Mouse (Mus musculus): ENCODE results near the gene Eno1. TPM values are rescaled to one million over a fixed set of nuclear protein-coding genes. Genes with fewer than 3 reads are reported as not detected.

The Eno1 gene
- total and polyA plus RNA-seq, 3 experiments = 254 to 5,492 (median 737) TPM

GRCm38 (mm10) chr4:150281018-150281761, 44.7 kb downstream of the Eno1 start, which contains the start of gene Rere (continued):
- peak; percentile 85 for TF ChIP-seq POLR2AphosphoS2 (IDR thresholded peaks at IDR 0.05; ENCODE audit: low read length)
- TF ChIP-seq ELF1 (IDR thresholded peaks at IDR 0.05; ENCODE audit: low read depth, low read length) = peak; percentile 53; the same call in 1 of the 2 replicates
- peak; percentile 75 for TF ChIP-seq MXI1 (IDR thresholded peaks at IDR 0.05; ENCODE audit: low read depth, low read length)
- no peak for TF ChIP-seq MAX (IDR thresholded peaks at IDR 0.05; ENCODE audit: low read length)
- peak; percentile 81 for TF ChIP-seq HCFC1 (IDR thresholded peaks at IDR 0.05; ENCODE audit: low read depth, low read length)
- TF ChIP-seq POLR2A (IDR thresholded peaks at IDR 0.05; ENCODE audit: control insufficient read depth in 1 of 2, insufficient read depth in 1 of 2, low read depth in 1 of 2, low read length in 2 of 2, poor library complexity in 1 of 2) = peak; percentile 75 to 88; a peak in 2 of 4 replicates
- TF ChIP-seq ZMIZ1 (IDR thresholded peaks at IDR 0.05; ENCODE audit: low read depth, low read length) = peak; percentile 79
- TF ChIP-seq KAT2A (conservative IDR thresholded peaks at IDR 0.05; ENCODE audit: low read depth, low read length) = no peak; the same call in 1 of the 2 replicates
- TF ChIP-seq NELFE (IDR thresholded peaks at IDR 0.05; ENCODE audit: low read depth, low read length) = peak; percentile 90
- no peak; the same call in none of the 2 replicates for TF ChIP-seq SIN3A (IDR thresholded peaks at IDR 0.05; ENCODE audit: low read length)

GRCm38 (mm10) chr4:150281891-150282630, 45.5 kb downstream of the Eno1 start:
- Histone ChIP-seq H3K27me3 (ENCODE audit: control insufficient read depth in 1 of 2, insufficient read depth in 2 of 2, low read length in 2 of 2) (no peaks in the 10 kb centered on the region), H3K36me3 (ENCODE audit: control insufficient read depth in 1 of 2, insufficient read depth in 2 of 2, low read length in 2 of 2) (peaks cover 0 to 16% of the 10 kb centered on the region in 2 experiments; a peak in 2 of 4 replicates), H3K79me2 (ENCODE audit: control insufficient read depth, insufficient read depth, low read length, poor library complexity) (peaks cover 31% of the 10 kb centered on the region), H3K9ac (ENCODE audit: control insufficient read depth, low read depth, low read length, poor library complexity, severe bottlenecking) (peak overlapping the region; percentile 83), H3K4me3 (ENCODE audit: control insufficient read depth in 1 of 2, insufficient read depth in 1 of 2, low read depth in 2 of 2, low read length in 2 of 2) (peak overlapping the region; percentile 80 to 85), H3K9me3 (replicated peaks; ENCODE audit: insufficient read depth, low read length) (no peaks in the 10 kb centered on the region), H3K27ac (ENCODE audit: control insufficient read depth, low read depth, low read length) (peak overlapping the region; percentile 49), H3K4me1 (ENCODE audit: control insufficient read depth in 1 of 2, insufficient read depth in 2 of 2, low read length in 2 of 2) (peaks cover 5 to 12% of the 10 kb centered on the region in 2 experiments)
- TF ChIP-seq EP300 (IDR thresholded peaks at IDR 0.05; ENCODE audit: low read depth in 1 of 2, low read length in 2 of 2) (peak in 1 of 2 experiments; percentile 27; a peak in 1 of 4 replicates), MAZ (IDR thresholded peaks at IDR 0.05; ENCODE audit: low read depth, low read length) (0 out of 2 replicates have a peak, but pooled peaks have one; percentile 37), KAT2A (conservative IDR thresholded peaks at IDR 0.05; ENCODE audit: low read depth, low read length) (0 out of 2 replicates have a peak, but pooled peaks have one; percentile 17), ZKSCAN1 (IDR thresholded peaks at IDR 0.05; ENCODE audit: low read depth, low read length) (no peak), RCOR1 (IDR thresholded peaks at IDR 0.05; ENCODE audit: low read depth, low read length) (peak; percentile 5; the same call in 1 of the 2 replicates), NELFE (IDR thresholded peaks at IDR 0.05; ENCODE audit: low read depth, low read length) (0 out of 2 replicates have a peak, but pooled peaks have one; percentile 7), NRF1 (IDR thresholded peaks at IDR 0.05; ENCODE audit: insufficient read depth, low read depth, low read length, poor library complexity, severe bottlenecking) (no peak), ZMIZ1 (IDR thresholded peaks at IDR 0.05; ENCODE audit: low read depth, low read length) (no peak), TBP (IDR thresholded peaks at IDR 0.05; ENCODE audit: low read depth, low read length) (peak; percentile 37; the same call in 1 of the 2 replicates), GATA1 (IDR thresholded peaks at IDR 0.05; ENCODE audit: low read depth, low read length) (no peak), SIN3A (IDR thresholded peaks at IDR 0.05; ENCODE audit: low read length) (peak; percentile 53), GABPA (IDR thresholded peaks at IDR 0.05; ENCODE audit: low read depth, low read length) (no peak), CHD1 (IDR thresholded peaks at IDR 0.05; ENCODE audit: low read depth, low read length) (peak; percentile 98)
- DNase-seq (ENCODE audit: low read depth, low spot score) = peak; percentile 63

All from MEL (cell line).